Mouse (Mus musculus): ENCODE data around the gene Sbds.

The Sbds gene

GRCm38 (mm10) chr5:130197454-130197853 lies 57.9 kb downstream of the Sbds start:
- DNase-seq = no peak

- no peak for DNase-seq
Measured at GRCm38 (mm10) chr5:130196307-130196706, 59.0 kb downstream of the Sbds start.

All from right cerebral cortex, adult 18-20 months (tissue).